Mouse (Mus musculus): ENCODE data around the gene Plk3.
"Not testable (repeated sequence)": the region's sequence is repeated elsewhere in the genome, so short reads cannot be mapped to it uniquely, and the experiment has no call there.

Plk3 gene

GRCm38 (mm10) chr4:117133817-117134600 is at the start of gene Plk3:
TSS of gene Plk3 (minus strand) at chr4:117133963.
- DNase-seq (ENCODE audit: low read depth), result peak; percentile 90

GRCm38 (mm10) chr4:117182759-117183096 is 49.0 kb upstream of the Plk3 start:
- DNase-seq (ENCODE audit: low read depth), result not testable (repeated sequence)

- peak; percentile 71 for DNase-seq (ENCODE audit: low read depth)
Observed at GRCm38 (mm10) chr4:117181863-117182758, 48.3 kb upstream of the Plk3 start, which contains the start of gene Kif2c. TSS of gene Kif2c (minus strand) at chr4:117182639.

GRCm38 (mm10) chr4:117169936-117170335 is 36.2 kb upstream of the Plk3 start:
- no peak for DNase-seq (ENCODE audit: low read depth)

GRCm38 (mm10) chr4:117161183-117161582 is 27.4 kb upstream of the Plk3 start:
- DNase-seq (ENCODE audit: low read depth), result no peak

- DNase-seq (ENCODE audit: low read depth), result no peak
Observed at GRCm38 (mm10) chr4:117159666-117160065, 25.9 kb upstream of the Plk3 start.

DNA sequence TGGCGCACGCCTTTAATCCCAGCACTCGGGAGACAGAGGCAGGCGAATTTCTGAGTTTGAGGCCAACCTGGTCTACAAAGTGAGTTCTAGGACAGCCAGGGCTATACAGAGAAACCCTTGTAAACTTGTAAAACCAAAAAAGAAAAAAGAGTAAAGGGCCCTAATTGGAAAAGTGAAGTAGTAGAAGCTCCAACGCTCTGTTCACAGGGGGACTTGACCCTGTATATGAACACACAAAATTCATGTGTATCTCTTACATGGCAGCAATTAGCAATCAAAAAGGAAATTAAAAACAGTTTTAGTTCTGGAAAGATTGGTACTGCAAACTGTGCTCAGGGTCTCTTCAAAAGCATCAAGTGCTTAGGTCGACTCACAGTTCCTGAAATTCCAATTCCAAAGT is 22.6 kb upstream of the Plk3 start:
- DNase-seq (ENCODE audit: low read depth), result no peak

DNA sequence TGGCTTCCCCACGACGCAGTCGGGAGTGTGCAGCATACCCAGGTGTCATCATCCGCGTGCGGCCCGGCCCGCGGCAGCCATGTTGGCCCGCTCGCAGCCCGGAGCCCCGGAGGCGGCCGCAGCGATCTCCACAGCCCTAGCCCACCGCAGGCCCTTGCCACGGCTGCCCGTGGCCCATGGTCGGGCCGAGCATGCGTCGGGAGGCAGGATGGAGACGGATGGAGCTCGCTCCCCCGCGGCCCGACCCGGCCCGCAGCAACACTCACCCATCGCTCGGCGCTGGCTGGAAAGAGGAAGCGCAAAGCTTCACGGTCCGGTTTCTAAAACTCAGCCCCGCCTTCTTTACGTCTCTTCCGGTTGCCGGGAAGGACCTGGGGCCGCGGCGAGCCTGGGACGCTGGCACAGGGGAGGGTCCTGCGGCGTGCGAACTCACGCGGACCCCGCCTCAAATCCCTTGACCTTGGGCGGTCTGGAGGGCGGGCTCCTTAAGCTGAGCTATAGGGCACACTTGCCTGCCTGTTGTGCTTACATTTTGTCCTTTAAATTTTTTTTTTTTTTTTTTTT is 22.1 kb upstream of the Plk3 start, which contains the start of gene Rps8:
Rps8 (minus strand) TSS at position 452 of the 564 bp plus-strand sequence.
- DNase-seq (ENCODE audit: low read depth), result peak; percentile 46

DNA sequence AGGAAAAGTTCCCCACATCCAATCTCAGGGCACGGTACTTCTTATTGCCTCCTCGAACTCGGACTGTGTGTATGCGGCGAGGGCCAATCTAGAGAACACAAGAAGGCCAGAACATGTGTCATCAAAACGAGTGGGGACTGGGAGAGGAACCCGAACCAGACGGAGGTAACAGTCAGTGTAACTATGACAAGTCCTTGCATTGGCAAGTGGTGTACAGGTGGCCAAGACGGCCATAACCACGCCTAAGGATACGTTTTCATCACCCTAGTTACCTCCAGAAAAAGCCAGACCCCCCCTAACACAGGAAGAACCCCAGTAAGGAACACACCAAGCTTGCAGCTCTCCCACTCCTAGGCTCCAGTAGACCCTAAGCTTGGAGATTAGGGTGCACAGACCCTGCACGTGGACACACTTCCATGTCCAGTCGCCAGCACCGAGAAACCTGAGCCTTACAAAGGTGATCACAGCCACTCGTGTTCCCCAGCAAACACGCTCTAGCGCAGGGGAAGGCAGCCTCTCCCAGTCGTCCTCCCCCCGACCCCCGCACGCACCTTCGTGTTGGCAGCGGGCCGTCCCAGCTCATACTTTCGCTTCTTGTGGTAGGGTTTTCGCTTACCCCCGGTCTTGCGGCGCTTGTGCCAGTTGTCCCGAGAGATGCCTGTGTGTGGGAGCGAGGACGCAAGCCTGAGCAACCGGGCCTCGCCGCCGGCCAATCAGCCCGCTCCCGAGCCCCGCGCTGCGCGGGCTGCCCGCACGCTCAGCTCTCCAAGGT is 21.4 kb upstream of the Plk3 start:
- no peak for DNase-seq (ENCODE audit: low read depth)

DNA sequence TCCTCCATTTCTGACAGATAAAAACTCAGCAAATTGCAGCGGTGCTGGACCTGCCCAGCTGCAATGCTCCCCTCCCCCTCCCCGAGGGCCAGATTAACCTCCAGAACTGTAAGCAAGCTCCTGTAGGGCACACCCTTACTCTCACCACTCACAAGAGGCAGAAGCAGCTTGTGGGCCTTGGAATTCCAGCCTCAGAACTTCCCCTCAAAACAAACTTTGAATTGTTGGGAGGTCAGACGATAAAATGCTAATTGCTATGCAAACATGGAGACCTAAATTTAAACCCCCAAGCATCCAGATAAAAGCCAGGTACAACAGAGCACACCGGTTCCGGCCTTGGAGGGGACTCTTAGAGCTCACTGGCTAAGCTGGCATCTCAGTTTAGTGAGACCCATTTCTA is 19.0 kb upstream of the Plk3 start:
- no peak for DNase-seq (ENCODE audit: low read depth)

GRCm38 (mm10) chr4:117151416-117151815 is 17.7 kb upstream of the Plk3 start:
- DNase-seq (ENCODE audit: low read depth), result no peak

- DNase-seq (ENCODE audit: low read depth), result no peak
Observed at GRCm38 (mm10) chr4:117150212-117150733, 16.5 kb upstream of the Plk3 start.

- DNase-seq (ENCODE audit: low read depth), result no peak
Observed at GRCm38 (mm10) chr4:117149291-117150211, 15.8 kb upstream of the Plk3 start.

DNA sequence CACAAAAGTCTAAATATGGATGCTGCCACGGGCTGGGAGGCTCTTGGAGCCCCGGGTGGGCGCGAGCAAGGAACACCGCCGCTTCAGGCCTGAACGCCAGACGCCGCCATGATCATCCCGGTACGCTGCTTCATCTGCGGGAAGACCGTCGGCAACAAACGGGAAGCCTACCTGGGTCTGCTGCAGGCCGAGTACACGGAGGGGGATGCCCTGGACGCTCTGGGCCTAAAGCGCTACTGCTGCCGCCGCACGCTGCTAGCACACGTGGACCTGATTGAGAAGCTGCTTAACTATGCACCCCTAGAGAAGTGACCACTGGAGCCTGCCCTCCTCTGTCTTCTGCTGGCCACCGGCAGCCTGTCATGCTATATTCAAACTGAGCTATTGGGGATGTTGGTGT is 15.1 kb upstream of the Plk3 start:
- DNase-seq (ENCODE audit: low read depth), result no peak

DNA sequence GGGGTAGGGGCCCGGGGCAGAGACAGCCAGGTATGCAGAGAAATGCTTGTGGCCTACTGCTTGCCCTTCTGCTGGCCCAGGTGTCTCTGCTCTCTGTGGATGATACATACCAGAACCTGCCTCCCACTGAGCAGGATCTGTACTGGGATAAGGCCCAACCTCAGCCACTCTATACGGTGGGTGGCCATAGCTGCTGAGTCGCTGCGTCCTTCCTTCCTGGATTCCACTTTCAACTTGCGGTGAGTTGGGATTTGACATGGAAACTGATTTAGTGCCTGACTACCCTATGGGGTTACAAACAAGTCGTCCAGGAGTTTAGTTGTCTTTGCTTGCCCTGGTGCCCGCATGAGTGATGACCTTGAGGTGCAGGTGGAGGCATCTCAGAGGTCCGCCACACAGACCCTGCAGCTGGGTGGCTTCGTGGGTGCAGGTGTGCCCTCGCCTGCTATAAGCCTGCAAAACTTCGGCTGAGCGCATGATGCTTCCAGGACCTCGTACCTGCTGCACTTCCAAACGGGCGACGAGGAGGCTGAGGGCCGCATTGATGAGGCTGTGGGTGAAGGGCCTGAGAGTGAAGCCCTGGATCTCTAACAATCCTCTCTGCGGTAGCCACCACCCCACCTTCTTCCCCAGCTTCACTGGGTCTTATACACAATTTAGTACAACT is 14.4 kb upstream of the Plk3 start:
- no peak for DNase-seq (ENCODE audit: low read depth)

DNA sequence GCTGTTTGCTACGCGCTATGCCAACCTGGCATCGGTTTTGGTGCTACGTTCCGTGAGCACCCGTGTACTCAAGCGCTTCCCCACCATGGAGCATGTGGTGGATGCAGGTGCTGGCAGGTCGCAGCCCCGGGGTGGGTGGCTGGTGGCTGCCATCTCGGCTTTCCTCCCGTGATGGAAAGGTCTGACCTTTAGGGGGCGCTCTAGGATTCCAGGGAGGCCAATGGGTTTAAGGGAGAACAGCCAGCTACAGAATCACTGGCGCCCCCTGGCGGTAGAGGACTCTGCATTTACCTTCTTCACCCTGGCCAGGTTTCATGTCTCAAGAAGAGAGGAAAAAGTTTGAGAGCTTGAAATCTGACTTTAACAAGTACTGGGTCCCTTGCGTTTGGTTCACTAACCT is 12.4 kb upstream of the Plk3 start:
- peak; percentile 47 for DNase-seq (ENCODE audit: low read depth)

GRCm38 (mm10) chr4:117145248-117145647 is 11.5 kb upstream of the Plk3 start:
- no peak for DNase-seq (ENCODE audit: low read depth)

GRCm38 (mm10) chr4:117143023-117143422 is 9.3 kb upstream of the Plk3 start:
- no peak for DNase-seq (ENCODE audit: low read depth)

GRCm38 (mm10) chr4:117140613-117141012 is 6.8 kb upstream of the Plk3 start:
- no peak for DNase-seq (ENCODE audit: low read depth)

- DNase-seq (ENCODE audit: low read depth), result no peak
Observed at GRCm38 (mm10) chr4:117139217-117139612, 5.5 kb upstream of the Plk3 start.
